Mouse (Mus musculus) MEL-GATA-1-ER (cell line): ENCODE measurements around the gene Mettl14.

Experiments used
- DNase-seq: peaks from one replicate; pipeline ENCODE4 v3.0.0-alpha.2; 2012; ENCODE audit warnings: low read depth; ENCODE audit errors: extremely low read depth

Gene Mettl14

GRCm38 (mm10) chr3:123321612-123322011 is 64.3 kb downstream of the Mettl14 start:
- no peak for DNase-seq

DNA sequence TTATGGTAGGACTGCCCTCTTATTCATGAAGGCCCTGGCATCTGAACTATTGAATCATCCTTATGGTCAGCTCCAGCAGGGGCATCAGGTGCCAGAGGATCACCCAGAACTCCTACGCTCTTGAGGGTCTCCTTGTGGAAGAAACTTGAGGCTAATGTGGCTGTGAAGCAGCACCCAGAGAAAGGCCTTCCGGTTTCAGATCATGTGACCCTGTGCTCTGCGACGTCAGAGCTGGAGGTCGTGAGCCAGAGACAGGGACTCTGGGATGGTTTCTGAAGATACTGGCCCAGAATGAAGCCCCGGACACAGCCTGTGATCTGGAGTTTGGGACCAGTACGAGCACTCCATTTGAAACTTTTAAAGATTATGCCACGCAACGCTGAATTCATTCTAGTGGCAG is 65.6 kb downstream of the Mettl14 start:
- no peak for DNase-seq
